Mouse (Mus musculus) spleen, adult 2 months (tissue): ENCODE data around the gene Rnase4.

Source experiments
- CTCF ChIP-seq: fragments of 200-500 bp; IDR thresholded peaks from 2 replicates; pipeline ENCODE4 v1.5.1; 2011; ENCODE audit warnings: mild to moderate bottlenecking, inconsistent platforms; ENCODE audit not compliant: insufficient read depth, insufficient read length, insufficient replicate concordance; ENCODE audit errors: extremely low read depth
- POLR2A ChIP-seq: fragments of 200-500 bp; IDR thresholded peaks from 2 replicates; pipeline ENCODE4 v1.6.1; 2011; ENCODE audit warnings: low read depth, low read length, inconsistent platforms

GRCm38 (mm10) chr14:51152249-51152870, 61.5 kb downstream of the Rnase4 start:
- TF ChIP-seq POLR2A (no peak), CTCF (no peak)
